Mouse (Mus musculus): ENCODE results near the gene Il12rb1.

DNA sequence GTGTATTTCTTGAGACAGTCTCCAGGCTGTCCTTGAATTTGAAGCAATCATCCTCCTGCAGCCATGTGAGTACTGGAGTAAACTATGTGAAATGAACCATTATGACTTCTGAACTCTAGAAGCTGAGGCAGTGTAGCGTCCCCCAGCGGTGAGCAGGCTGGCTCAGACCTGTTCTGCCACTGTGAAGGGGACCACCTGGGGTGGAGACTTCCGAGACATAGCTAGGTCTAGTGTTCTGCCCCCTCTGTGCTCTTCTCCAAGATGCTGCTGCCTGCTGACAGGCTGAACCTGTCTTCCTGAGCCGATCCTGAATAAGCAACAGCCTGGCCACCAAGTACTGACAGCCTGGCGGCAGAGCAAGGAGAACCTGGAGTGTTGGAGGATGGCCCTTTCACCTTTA, 36.9 kb downstream of the Il12rb1 start:
- TF ChIP-seq POLR2A (IDR thresholded peaks at IDR 0.05; ENCODE audit: extremely low read depth, insufficient read depth, low read length) (no peak), CTCF (IDR thresholded peaks at IDR 0.05; ENCODE audit: extremely low read depth, insufficient read depth, low read length) (no peak)

Data from cortical plate, adult 2 months (tissue).